ENCODE assay signal across 17 mouse cellular contexts in the genomic region with DNA sequence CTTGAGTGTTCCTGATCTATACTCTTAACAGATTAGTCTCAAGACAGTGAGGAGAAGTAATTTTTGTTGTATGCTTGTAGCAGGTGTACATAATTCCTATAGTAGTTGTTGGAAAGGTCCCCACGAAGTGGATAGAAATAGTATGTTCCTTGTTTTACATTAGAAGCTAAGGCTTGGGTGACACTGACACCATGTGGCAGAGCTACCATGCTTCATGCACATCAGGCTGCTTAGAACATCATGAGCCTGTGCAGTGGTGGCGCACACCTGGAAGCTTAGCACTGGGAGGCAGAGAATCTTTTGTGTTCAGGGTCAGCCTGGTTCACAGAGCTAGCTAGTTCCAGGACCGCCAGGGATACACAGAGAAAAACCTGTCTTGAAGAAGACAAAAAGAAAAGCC. TPM values are rescaled to one million over a fixed set of nuclear protein-coding genes. Genes with fewer than 3 reads are reported as not detected.
DNase-seq lines count a peak whose midpoint lies in the region; ATAC-seq and TF ChIP-seq lines count a peak whose summit lies in the region.
"Had no signal": no experiment of that assay in that cellular context is flagged by ENCODE, and none has a peak within 500 bp of the region (broad histone marks: within the 10 kb centered on the region; RNA-seq: fewer than 3 reads in every experiment).

No protein-coding gene starts in this region.

- H3K27ac ChIP-seq in hindbrain, postnatal 0 days, result no peak overlapping the region
- H3K27ac ChIP-seq in hindbrain, embryonic 11.5 days (ENCODE audit: low read depth, low read length), result no peak overlapping the region
- H3K27ac ChIP-seq in liver, postnatal 0 days (ENCODE audit: low read depth), result no peak overlapping the region
- no peak overlapping the region for H3K27ac ChIP-seq in liver, embryonic 12.5 days
- no peak overlapping the region for H3K27ac ChIP-seq in small intestine, adult 2 months (ENCODE audit: insufficient read depth, low read depth, low read length)
- H3K27ac ChIP-seq: embryonic facial prominence, embryonic 13.5 days; hindbrain, embryonic 13.5 days; limb, embryonic 15.5 days; midbrain, embryonic 10.5 days had no signal

- ATAC-seq in hindbrain, postnatal 0 days, result peak; percentile 63; the same call in 1 of the 2 replicates
- ATAC-seq in hindbrain, embryonic 11.5 days (ENCODE audit: low FRiP score), result no peak
- ATAC-seq in liver, postnatal 0 days, result no peak
- ATAC-seq in liver, embryonic 12.5 days, result no peak
- ATAC-seq: activated CD4-positive, CD25-positive, alpha-beta regulatory T cell, adult 4 months had no signal

- TF ChIP-seq EP300 in liver, postnatal 0 days (IDR thresholded peaks at IDR 0.05; ENCODE audit: low read depth), result no peak

- WGBS in hindbrain, postnatal 0 days, result 77% methylated on average over 3 of the region's 3 CpGs
- 93% methylated on average over 3 of the region's 3 CpGs for WGBS in hindbrain, embryonic 11.5 days
- WGBS in liver, postnatal 0 days (ENCODE audit: insufficient replicate concordance), result 93% methylated on average over 3 of the region's 3 CpGs
- WGBS in liver, embryonic 12.5 days (ENCODE audit: insufficient replicate concordance), result 89% methylated on average over 3 of the region's 3 CpGs
- WGBS in small intestine, adult 2 months, result 76% methylated on average over 3 of the region's 3 CpGs

- no peaks in the 10 kb centered on the region for H3K4me1 ChIP-seq in hindbrain, postnatal 0 days (ENCODE audit: insufficient read depth, low read length)
- H3K4me1 ChIP-seq in hindbrain, embryonic 11.5 days (replicated peaks; ENCODE audit: control insufficient read depth, insufficient read depth, low read length), result no peaks in the 10 kb centered on the region
- H3K4me1 ChIP-seq in liver, postnatal 0 days (ENCODE audit: insufficient read depth), result no peaks in the 10 kb centered on the region
- H3K4me1 ChIP-seq in liver, embryonic 12.5 days, result peaks cover 29% of the 10 kb centered on the region
- no peaks in the 10 kb centered on the region for H3K4me1 ChIP-seq in small intestine, adult 2 months (ENCODE audit: control insufficient read depth, insufficient read depth, insufficient read length, low read length)
- H3K4me1 ChIP-seq: embryonic facial prominence, embryonic 13.5 days; hindbrain, embryonic 13.5 days; limb, embryonic 15.5 days; midbrain, embryonic 10.5 days had no signal

- no peak for TF ChIP-seq POLR2A in brain, embryonic 14.5 days (IDR thresholded peaks at IDR 0.05; ENCODE audit: borderline replicate concordance, extremely low read depth, insufficient read depth, insufficient read length, poor library complexity, severe bottlenecking)
- TF ChIP-seq POLR2A in small intestine, adult 2 months (IDR thresholded peaks at IDR 0.05; ENCODE audit: low read depth, low read length), result no peak

- H3K9me3 ChIP-seq in hindbrain, postnatal 0 days (ENCODE audit: low read length), result no peaks in the 10 kb centered on the region
- H3K9me3 ChIP-seq in hindbrain, embryonic 11.5 days (ENCODE audit: control insufficient read depth, low read length), result no peaks in the 10 kb centered on the region
- H3K9me3 ChIP-seq in liver, postnatal 0 days (ENCODE audit: low read length), result no peaks in the 10 kb centered on the region
- no peaks in the 10 kb centered on the region for H3K9me3 ChIP-seq in liver, embryonic 12.5 days (replicated peaks)
- H3K9me3 ChIP-seq: embryonic facial prominence, embryonic 13.5 days; hindbrain, embryonic 13.5 days; limb, embryonic 15.5 days; midbrain, embryonic 10.5 days had no signal

- H3K4me2 ChIP-seq in hindbrain, postnatal 0 days (ENCODE audit: low read depth, low read length), result no peak overlapping the region
- H3K4me2 ChIP-seq in hindbrain, embryonic 11.5 days (replicated peaks; ENCODE audit: low read depth, low read length), result no peak overlapping the region
- H3K4me2 ChIP-seq in liver, postnatal 0 days (ENCODE audit: low read depth, low read length), result no peak overlapping the region
- H3K4me2 ChIP-seq in liver, embryonic 12.5 days, result no peak overlapping the region
- H3K4me2 ChIP-seq: embryonic facial prominence, embryonic 13.5 days; hindbrain, embryonic 13.5 days; limb, embryonic 15.5 days had no signal

- TF ChIP-seq CTCF in hindbrain, postnatal 0 days (IDR thresholded peaks at IDR 0.05; ENCODE audit: low read depth), result peak; percentile 62
- peak; percentile 40 for TF ChIP-seq CTCF in liver, postnatal 0 days (IDR thresholded peaks at IDR 0.05; ENCODE audit: low read depth)
- TF ChIP-seq CTCF in brain, embryonic 14.5 days (IDR thresholded peaks at IDR 0.05; ENCODE audit: borderline replicate concordance, extremely low read depth, insufficient read depth, insufficient read length), result peak; percentile 27; the same call in 1 of the 2 replicates
- peak; percentile 14; the same call in 1 of the 2 replicates for TF ChIP-seq CTCF in small intestine, adult 2 months (IDR thresholded peaks at IDR 0.05; ENCODE audit: extremely low read depth, insufficient read length, insufficient replicate concordance, low read depth, low read length)

- no peaks in the 10 kb centered on the region for H3K27me3 ChIP-seq in hindbrain, postnatal 0 days (ENCODE audit: insufficient read depth, low read length)
- no peaks in the 10 kb centered on the region for H3K27me3 ChIP-seq in hindbrain, embryonic 11.5 days (ENCODE audit: control insufficient read depth, insufficient read depth, low read length)
- no peaks in the 10 kb centered on the region for H3K27me3 ChIP-seq in liver, postnatal 0 days (ENCODE audit: insufficient read depth, low read length)
- no peaks in the 10 kb centered on the region for H3K27me3 ChIP-seq in liver, embryonic 12.5 days (replicated peaks)
- H3K27me3 ChIP-seq in small intestine, adult 2 months (ENCODE audit: control insufficient read depth, insufficient read depth, low read length), result no peaks in the 10 kb centered on the region
- H3K27me3 ChIP-seq: embryonic facial prominence, embryonic 13.5 days; hindbrain, embryonic 13.5 days; limb, embryonic 15.5 days had no signal

- no peak overlapping the region for H3K9ac ChIP-seq in hindbrain, postnatal 0 days (replicated peaks; ENCODE audit: low read length)
- H3K9ac ChIP-seq in hindbrain, embryonic 11.5 days (ENCODE audit: low read depth, low read length), result no peak overlapping the region
- H3K9ac ChIP-seq in liver, postnatal 0 days (replicated peaks), result no peak overlapping the region
- H3K9ac ChIP-seq in liver, embryonic 12.5 days, result no peak overlapping the region
- H3K9ac ChIP-seq: embryonic facial prominence, embryonic 13.5 days; hindbrain, embryonic 13.5 days; limb, embryonic 15.5 days had no signal

- DNase-seq in hindbrain, postnatal 0 days (ENCODE audit: low spot score), result peak; percentile 49
- no peak for DNase-seq in hindbrain, embryonic 11.5 days (ENCODE audit: low spot score)
- no peak for DNase-seq in liver, postnatal 0 days
- peak; percentile 46 for DNase-seq in brain, embryonic 14.5 days (ENCODE audit: low read depth)
- DNase-seq in urinary bladder, postnatal 10 days (ENCODE audit: low spot score), result no peak
- DNase-seq: adrenal gland, postnatal 36 days; layer of hippocampus, adult 9-11 months; lung, postnatal 36 days; right cerebral cortex, postnatal 14 days had no signal

- H3K4me3 ChIP-seq in hindbrain, postnatal 0 days (ENCODE audit: low read length), result no peak overlapping the region
- H3K4me3 ChIP-seq in hindbrain, embryonic 11.5 days (ENCODE audit: low read depth, low read length), result no peak overlapping the region
- no peak overlapping the region for H3K4me3 ChIP-seq in liver, postnatal 0 days (ENCODE audit: low read depth, low read length)
- no peak overlapping the region for H3K4me3 ChIP-seq in liver, embryonic 12.5 days
- H3K4me3 ChIP-seq in small intestine, adult 2 months (ENCODE audit: low read depth, low read length), result no peak overlapping the region
- H3K4me3 ChIP-seq: embryonic facial prominence, embryonic 13.5 days; hindbrain, embryonic 13.5 days; limb, embryonic 15.5 days; midbrain, embryonic 10.5 days had no signal

- peaks cover 42% of the 10 kb centered on the region; the same call in 1 of the 2 replicates for H3K36me3 ChIP-seq in hindbrain, postnatal 0 days (ENCODE audit: insufficient read depth, low read length)
- peaks cover 16% of the 10 kb centered on the region for H3K36me3 ChIP-seq in hindbrain, embryonic 11.5 days (ENCODE audit: control insufficient read depth, insufficient read depth, low read length)
- peaks cover 99% of the 10 kb centered on the region for H3K36me3 ChIP-seq in liver, postnatal 0 days (replicated peaks; ENCODE audit: insufficient read depth, low read length)
- H3K36me3 ChIP-seq in liver, embryonic 12.5 days, result peaks cover 100% of the 10 kb centered on the region
- peaks cover 61% of the 10 kb centered on the region for H3K36me3 ChIP-seq in small intestine, adult 2 months (ENCODE audit: control insufficient read depth, insufficient read depth, low read length)

RNA-seq across cellular contexts. Expression of a gene that starts 15.0 kb away (rescaled TPM):
- 0.40 and 2.3 TPM in 2 replicates for total RNA-seq in hindbrain, postnatal 0 days (2014; rRNA removed)
- polyA plus RNA-seq in hindbrain, postnatal 0 days (2015; fragmentation: Nextera tagmentation; extraction: Ambion mirVana), result 68.7 and 78.9 TPM in 2 replicates
- polyA plus RNA-seq in hindbrain, embryonic 11.5 days (2014; fragmentation: Nextera tagmentation; extraction: Ambion mirVana), result 271 and 285 TPM in 2 replicates
- 184 and 188 TPM in 2 replicates for polyA plus RNA-seq in liver, postnatal 0 days (2015; fragmentation: Nextera tagmentation; extraction: Ambion mirVana)
- polyA plus RNA-seq in liver, embryonic 12.5 days (2016; fragmentation: Nextera tagmentation; extraction: Ambion mirVana), result 669 and 722 TPM in 2 replicates
- 28.6 and 65.2 TPM in 2 replicates for polyA plus RNA-seq in brain, embryonic 14.5 days (2012; rRNA removed)
- 12.4 and 23.4 TPM in 2 replicates for polyA plus RNA-seq in small intestine, adult 2 months (2012; rRNA removed)

RNA-seq across cellular contexts. Expression of a gene that starts 23.3 kb away (rescaled TPM):
- total RNA-seq in hindbrain, postnatal 0 days (2014; rRNA removed), result 80.2 and 85.9 TPM in 2 replicates
- 57.6 and 60.4 TPM in 2 replicates for polyA plus RNA-seq in hindbrain, postnatal 0 days (2015; fragmentation: Nextera tagmentation; extraction: Ambion mirVana)
- polyA plus RNA-seq in hindbrain, embryonic 11.5 days (2014; fragmentation: Nextera tagmentation; extraction: Ambion mirVana), result 79.7 and 88.4 TPM in 2 replicates
- 23.8 and 25.0 TPM in 2 replicates for polyA plus RNA-seq in liver, postnatal 0 days (2015; fragmentation: Nextera tagmentation; extraction: Ambion mirVana)
- polyA plus RNA-seq in liver, embryonic 12.5 days (2016; fragmentation: Nextera tagmentation; extraction: Ambion mirVana), result 75.7 and 78.4 TPM in 2 replicates
- polyA plus RNA-seq in brain, embryonic 14.5 days (2012; rRNA removed), result 63.7 and 64.8 TPM in 2 replicates
- polyA plus RNA-seq in small intestine, adult 2 months (2012; rRNA removed), result 21.2 and 36.0 TPM in 2 replicates

RNA-seq across cellular contexts. Expression of a gene that starts 52.4 kb away (rescaled TPM):
- total RNA-seq in hindbrain, postnatal 0 days (2014; rRNA removed), result not detected in 2 replicates
- polyA plus RNA-seq in hindbrain, postnatal 0 days (2015; fragmentation: Nextera tagmentation; extraction: Ambion mirVana), result not detected in 2 replicates
- 16.1 and 22.3 TPM in 2 replicates for polyA plus RNA-seq in hindbrain, embryonic 11.5 days (2014; fragmentation: Nextera tagmentation; extraction: Ambion mirVana)
- 117 and 135 TPM in 2 replicates for polyA plus RNA-seq in liver, postnatal 0 days (2015; fragmentation: Nextera tagmentation; extraction: Ambion mirVana)
- 425 and 445 TPM in 2 replicates for polyA plus RNA-seq in liver, embryonic 12.5 days (2016; fragmentation: Nextera tagmentation; extraction: Ambion mirVana)
- polyA plus RNA-seq in brain, embryonic 14.5 days (2012; rRNA removed), result 0.08 and 0.30 TPM in 2 replicates
- 0.04 TPM in 1 of 2 replicates, not detected in the other for polyA plus RNA-seq in small intestine, adult 2 months (2012; rRNA removed)
- total RNA-seq: left cerebral cortex, postnatal 14 days had no signal

Comparison
In these comparisons a context has a peak if more than half of its experiments do, and no peak if none do; other contexts are left out.
1. DNase-seq: peak in hindbrain, postnatal 0 days (single experiment) and brain, embryonic 14.5 days (single experiment); none in hindbrain, embryonic 11.5 days (single experiment), liver, postnatal 0 days (single experiment) and urinary bladder, postnatal 10 days (single experiment).
2. RNA of a gene that starts 52.4 kb away (polyA plus RNA-seq): 425 to 445 TPM in liver, embryonic 12.5 days, 117 to 135 TPM in liver, postnatal 0 days and 16.1 to 22.3 TPM in hindbrain, embryonic 11.5 days; 0.08 to 0.30 TPM in brain, embryonic 14.5 days, not detected in hindbrain, postnatal 0 days and 0.04 TPM in small intestine, adult 2 months; every median in the first group is over 10 times any median in the second.
3. Peak in every context shown above with its lines, with median percentiles within 50 percentile points of each other: CTCF ChIP-seq.